Mouse (Mus musculus): ENCODE results near the gene Gm26992.
"Not testable (repeated sequence)": the region's sequence is repeated elsewhere in the genome, so short reads cannot be mapped to it uniquely, and the experiment has no call there.

Gm26992 gene

GRCm38 (mm10) chrX:103421710-103422109 is at the start of gene Gm26992:
Gene Gm26992 (plus strand): TSS chrX:103422010.
- no peak for DNase-seq

- DNase-seq = peak in 1 of 2 experiments; percentile 19
Observed at GRCm38 (mm10) chrX:103374250-103374649, 47.6 kb upstream of the Gm26992 start.

- DNase-seq = no peak
Observed at GRCm38 (mm10) chrX:103384528-103384927, 37.3 kb upstream of the Gm26992 start.

- no peak for DNase-seq
Observed at GRCm38 (mm10) chrX:103388131-103388530, 33.7 kb upstream of the Gm26992 start.

- no peak for DNase-seq
Observed at GRCm38 (mm10) chrX:103393841-103394240, 28.0 kb upstream of the Gm26992 start.

- DNase-seq = peak; percentile 5 to 20
Observed at GRCm38 (mm10) chrX:103405021-103405420, 16.8 kb upstream of the Gm26992 start.

GRCm38 (mm10) chrX:103414167-103414566 is 7.6 kb upstream of the Gm26992 start, which contains the start of gene Tsx:
Gene Tsx (plus strand): TSS chrX:103414467.
- no peak for DNase-seq

- peak in 1 of 2 experiments; percentile 17 for DNase-seq
Observed at GRCm38 (mm10) chrX:103427677-103428076, 5.9 kb downstream of the Gm26992 start.

- DNase-seq = no peak
Observed at GRCm38 (mm10) chrX:103432293-103432692, 10.5 kb downstream of the Gm26992 start.

- DNase-seq = no peak
Observed at GRCm38 (mm10) chrX:103438023-103438422, 16.2 kb downstream of the Gm26992 start.

GRCm38 (mm10) chrX:103440803-103441202 is 19.0 kb downstream of the Gm26992 start:
- DNase-seq = peak in 1 of 2 experiments; percentile 27

- peak in 1 of 2 experiments; percentile 48 for DNase-seq
Observed at GRCm38 (mm10) chrX:103443755-103444154, 21.9 kb downstream of the Gm26992 start.

GRCm38 (mm10) chrX:103447539-103448169 is 25.8 kb downstream of the Gm26992 start:
- peak; percentile 65 to 75 for DNase-seq

GRCm38 (mm10) chrX:103448429-103448828 is 26.6 kb downstream of the Gm26992 start:
- DNase-seq = not testable (repeated sequence)

- DNase-seq = not testable (repeated sequence)
Observed at GRCm38 (mm10) chrX:103448943-103449722, 27.3 kb downstream of the Gm26992 start.

GRCm38 (mm10) chrX:103452815-103453214 is 31.0 kb downstream of the Gm26992 start:
- DNase-seq = no peak

- DNase-seq = peak in 1 of 2 experiments; percentile 28
Observed at GRCm38 (mm10) chrX:103460056-103460455, 38.2 kb downstream of the Gm26992 start.

- no peak for DNase-seq
Observed at GRCm38 (mm10) chrX:103468998-103469397, 47.2 kb downstream of the Gm26992 start.

GRCm38 (mm10) chrX:103472346-103472745 is 50.5 kb downstream of the Gm26992 start:
- no peak for DNase-seq

- DNase-seq = peak; percentile 39 to 74
Observed at GRCm38 (mm10) chrX:103477507-103477906, 55.7 kb downstream of the Gm26992 start.

- peak in 1 of 2 experiments; percentile 66 for DNase-seq
Observed at GRCm38 (mm10) chrX:103481243-103482096, 59.7 kb downstream of the Gm26992 start.

- DNase-seq = no peak
Observed at GRCm38 (mm10) chrX:103482097-103482451, 60.3 kb downstream of the Gm26992 start.

- peak in 1 of 2 experiments; percentile 76 for DNase-seq
Observed at GRCm38 (mm10) chrX:103483047-103483446, 61.2 kb downstream of the Gm26992 start.
